Mouse (Mus musculus) midbrain, embryonic 14.5 days (tissue): Measurements from ENCODE around the gene Ccdc187. TPM values are rescaled to one million over a fixed set of nuclear protein-coding genes. Genes with fewer than 3 reads are reported as not detected.

Experiments
- ATAC-seq: fragments of 200-750 bp; cut with Nextera tagmentation; 2 replicates; pipeline ENCODE4 v1.8.0; 2017; ENCODE audit warnings: moderate number of reproducible peaks, moderate library complexity; ENCODE audit not compliant: low FRiP score, low TSS enrichment
- DNase-seq: peaks from one replicate; pipeline ENCODE4 v3.0.0-alpha.2; 2015
- H3K27ac ChIP-seq: fragments of 300-500 bp; sonication (generic); replicated peaks from 2 replicates; pipeline ENCODE4 v1.5.1; 2014; ENCODE audit warnings: mild to moderate bottlenecking, low read depth, low read length, moderate library complexity
- H3K27me3 ChIP-seq: fragments of 300-500 bp; sonication (generic); 2 replicates; pipeline ENCODE4 v1.6.1; 2014; ENCODE audit warnings: low read length, control low read depth, mixed read lengths; ENCODE audit not compliant: control insufficient read depth, insufficient read depth
- H3K36me3 ChIP-seq: fragments of 300-500 bp; sonication (generic); 2 replicates; pipeline ENCODE4 v1.6.1; 2014; ENCODE audit warnings: low read length, control low read depth; ENCODE audit not compliant: control insufficient read depth, insufficient read depth
- H3K4me1 ChIP-seq: fragments of 300-500 bp; sonication (generic); 2 replicates; pipeline ENCODE4 v1.6.1; 2014; ENCODE audit warnings: mild to moderate bottlenecking, antibody characterized with exemption, low read length, control low read depth; ENCODE audit not compliant: control insufficient read depth, insufficient read depth
- H3K4me2 ChIP-seq: fragments of 300-500 bp; sonication (generic); 2 replicates; pipeline ENCODE4 v1.6.1; 2014; ENCODE audit warnings: mild to moderate bottlenecking, low read length, moderate library complexity
- H3K4me3 ChIP-seq: fragments of 300-500 bp; sonication (generic); replicated peaks from 2 replicates; pipeline ENCODE4 v1.5.1; 2014; ENCODE audit warnings: low read depth, low read length
- H3K9ac ChIP-seq: fragments of 300-500 bp; sonication (generic); replicated peaks from 2 replicates; pipeline ENCODE4 v1.6.1; 2014; ENCODE audit warnings: mild to moderate bottlenecking, low read length, moderate library complexity
- H3K9me3 ChIP-seq: fragments of 300-500 bp; sonication (generic); 2 replicates; pipeline ENCODE4 v1.6.1; 2016; ENCODE audit warnings: low read length, control low read depth, mixed read lengths; ENCODE audit not compliant: control insufficient read depth
- WGBS: fragments of 180-500 bp; shearing (Covaris S2); extraction: QIAGEN DNeasy Blood & Tissue Kit; methylation state at CpG from one replicate; pipeline ENCODE4 v1.1.7; 2014; 5-methylcytosine and 5-hydroxymethylcytosine counted together
- polyA plus RNA-seq: library from polyadenylated mRNA; unstranded; fragments of >200 nt; fragmentation: Nextera tagmentation; extraction: Ambion mirVana; gene quantifications from 2 replicates; pipeline ENCODE4 v1.2.1, GENCODE M21; 2014

Gene Ccdc187
- polyA plus RNA-seq, 1 experiment from 2014 or later, result 0.20 TPM

- Histone ChIP-seq H3K4me3 (peak overlapping the region; percentile 97; the same call in 1 of the 2 replicates), H3K4me2 (peak overlapping the region; percentile 98), H3K9me3 (no peaks in the 10 kb centered on the region), H3K36me3 (peaks cover 24% of the 10 kb centered on the region), H3K4me1 (peaks cover 51% of the 10 kb centered on the region), H3K27ac (no peak overlapping the region), H3K9ac (peak overlapping the region; percentile 98; the same call in 1 of the 2 replicates), H3K27me3 (no peaks in the 10 kb centered on the region)
- WGBS, result 91% methylated on average over 3 of the region's 3 CpGs
- DNase-seq (no peak), ATAC-seq (no peak)
These were observed 23.8 kb upstream of the Ccdc187 start for GRCm38 (mm10) chr2:26317991-26318672.

GRCm38 (mm10) chr2:26317371-26317770 lies 23.0 kb upstream of the Ccdc187 start:
- no peak for ATAC-seq
- no peaks in the 10 kb centered on the region for H3K9me3 ChIP-seq
- peak overlapping the region; percentile 97 for H3K4me3 ChIP-seq
- H3K27me3 ChIP-seq, result no peaks in the 10 kb centered on the region
- DNase-seq, result no peak
- H3K9ac ChIP-seq, result peak overlapping the region; percentile 98
- H3K27ac ChIP-seq, result no peak overlapping the region
- peaks cover 17% of the 10 kb centered on the region for H3K36me3 ChIP-seq
- 79% methylated on average over 3 of the region's 3 CpGs for WGBS
- H3K4me2 ChIP-seq, result peak overlapping the region; percentile 98
- peaks cover 51% of the 10 kb centered on the region for H3K4me1 ChIP-seq

- H3K4me2 ChIP-seq, result peak overlapping the region; percentile 98
- peak overlapping the region; percentile 97 for H3K4me3 ChIP-seq
- DNase-seq (peak; percentile 58), ATAC-seq (no peak)
- peaks cover 51% of the 10 kb centered on the region for H3K4me1 ChIP-seq
- peak overlapping the region; percentile 98 for H3K9ac ChIP-seq
- H3K36me3 ChIP-seq, result peaks cover 12% of the 10 kb centered on the region
- H3K27me3 ChIP-seq, result no peaks in the 10 kb centered on the region
- no peaks in the 10 kb centered on the region for H3K9me3 ChIP-seq
- WGBS, result 58% methylated on average over 9 of the region's 9 CpGs
- H3K27ac ChIP-seq, result peak overlapping the region; percentile 98
These were observed 22.4 kb upstream of the Ccdc187 start for GRCm38 (mm10) chr2:26316576-26317246.

- DNase-seq (peak; percentile 60), ATAC-seq (peak; percentile 41; the same call in 1 of the 2 replicates)
- Histone ChIP-seq H3K27me3 (no peaks in the 10 kb centered on the region), H3K4me2 (peak overlapping the region; percentile 98), H3K9ac (peak overlapping the region; percentile 98), H3K9me3 (no peaks in the 10 kb centered on the region), H3K27ac (peak overlapping the region; percentile 98), H3K4me3 (peak overlapping the region; percentile 97), H3K36me3 (peaks cover 12% of the 10 kb centered on the region), H3K4me1 (peaks cover 51% of the 10 kb centered on the region)
- 1% methylated on average over 11 of the region's 11 CpGs for WGBS
These were observed 21.6 kb upstream of the Ccdc187 start for GRCm38 (mm10) chr2:26315925-26316311.

GRCm38 (mm10) chr2:26315072-26315924 lies 20.9 kb upstream of the Ccdc187 start, which contains the start of gene Gpsm1:
Gpsm1 (plus strand) TSS chr2:26315515.
- H3K27me3 ChIP-seq, result no peaks in the 10 kb centered on the region
- no peaks in the 10 kb centered on the region for H3K9me3 ChIP-seq
- peak; percentile 88 for ATAC-seq
- peaks cover 12% of the 10 kb centered on the region for H3K36me3 ChIP-seq
- WGBS, result under 1% methylated on average over 64 of the region's 66 CpGs
- peaks cover 49% of the 10 kb centered on the region for H3K4me1 ChIP-seq
- peak; percentile 92 for DNase-seq
- H3K4me3 ChIP-seq, result peak within 1 kb of the TSS; percentile 97
- peak within 1 kb of the TSS; percentile 98 for H3K4me2 ChIP-seq
- H3K9ac ChIP-seq, result peak within 1 kb of the TSS; percentile 98
- peak within 1 kb of the TSS; percentile 98 for H3K27ac ChIP-seq

- DNase-seq (no peak), ATAC-seq (no peak)
- Histone ChIP-seq H3K27me3 (no peaks in the 10 kb centered on the region), H3K9ac (peak overlapping the region; percentile 98; the same call in 1 of the 2 replicates), H3K4me2 (peak overlapping the region; percentile 98), H3K4me1 (peaks cover 41% of the 10 kb centered on the region), H3K9me3 (no peaks in the 10 kb centered on the region), H3K4me3 (peak overlapping the region; percentile 97), H3K36me3 (peaks cover 10% of the 10 kb centered on the region), H3K27ac (peak overlapping the region; percentile 98)
- WGBS, result 74% methylated on average over 13 of the region's 13 CpGs
These were observed 20.1 kb upstream of the Ccdc187 start for GRCm38 (mm10) chr2:26314281-26315071.

- DNase-seq (no peak), ATAC-seq (no peak)
- Histone ChIP-seq H3K4me1 (peaks cover 30% of the 10 kb centered on the region), H3K27ac (no peak overlapping the region), H3K9me3 (no peaks in the 10 kb centered on the region), H3K4me3 (no peak overlapping the region), H3K36me3 (peaks cover 8% of the 10 kb centered on the region), H3K27me3 (no peaks in the 10 kb centered on the region), H3K9ac (no peak overlapping the region), H3K4me2 (no peak overlapping the region)
- 90% methylated on average over 1 of the region's 1 CpGs for WGBS
These were observed 19.0 kb upstream of the Ccdc187 start for GRCm38 (mm10) chr2:26313394-26313793.

- 67% methylated on average over 2 of the region's 2 CpGs for WGBS
These were observed 18.5 kb upstream of the Ccdc187 start for GRCm38 (mm10) chr2:26312812-26313211.

More at GRCm38 (mm10) chr2:26312812-26313211, 18.5 kb upstream of the Ccdc187 start:
- Histone ChIP-seq H3K9me3 (no peaks in the 10 kb centered on the region), H3K4me3 (no peak overlapping the region), H3K4me2 (no peak overlapping the region), H3K4me1 (peaks cover 25% of the 10 kb centered on the region), H3K27me3 (no peaks in the 10 kb centered on the region), H3K27ac (no peak overlapping the region), H3K36me3 (peaks cover 4% of the 10 kb centered on the region; the same call in 1 of the 2 replicates), H3K9ac (no peak overlapping the region)
- ATAC-seq (no peak), DNase-seq (no peak)
